Mouse (Mus musculus): Measurements from ENCODE around the gene Asf1b.
"Not testable (repeated sequence)": the region's sequence is repeated elsewhere in the genome, so short reads cannot be mapped to it uniquely, and the experiment has no call there.

The Asf1b gene

GRCm38 (mm10) chr8:83956789-83957188, 1.5 kb downstream of the Asf1b start:
- DNase-seq (ENCODE audit: low read depth, low spot score) = peak; percentile 60

- no peak for DNase-seq (ENCODE audit: low read depth, low spot score)
These were observed 8.9 kb downstream of the Asf1b start for GRCm38 (mm10) chr8:83964015-83964765.

GRCm38 (mm10) chr8:83967701-83968100, 12.4 kb downstream of the Asf1b start:
- no peak for DNase-seq (ENCODE audit: low read depth, low spot score)

GRCm38 (mm10) chr8:83971121-83971520, 15.8 kb downstream of the Asf1b start:
- DNase-seq (ENCODE audit: low read depth, low spot score) = no peak

- no peak for DNase-seq (ENCODE audit: low read depth, low spot score)
These were observed 16.4 kb downstream of the Asf1b start for GRCm38 (mm10) chr8:83971661-83972060.

- peak; percentile 99 for DNase-seq (ENCODE audit: low read depth, low spot score)
These were observed 17.1 kb downstream of the Asf1b start, which contains the start of gene Prkaca for GRCm38 (mm10) chr8:83972150-83973120. Prkaca (plus strand) TSS chr8:83972993.

GRCm38 (mm10) chr8:83973161-83974031, 18.1 kb downstream of the Asf1b start:
- DNase-seq (ENCODE audit: low read depth, low spot score) = no peak

GRCm38 (mm10) chr8:83974521-83974920, 19.2 kb downstream of the Asf1b start:
- no peak for DNase-seq (ENCODE audit: low read depth, low spot score)

- peak; percentile 62 for DNase-seq (ENCODE audit: low read depth, low spot score)
These were observed 20.9 kb downstream of the Asf1b start for GRCm38 (mm10) chr8:83976101-83976630.

GRCm38 (mm10) chr8:83976779-83977350, 21.6 kb downstream of the Asf1b start:
- DNase-seq (ENCODE audit: low read depth, low spot score) = peak; percentile 24

- DNase-seq (ENCODE audit: low read depth, low spot score) = no peak
These were observed 22.3 kb downstream of the Asf1b start for GRCm38 (mm10) chr8:83977646-83978045.

GRCm38 (mm10) chr8:83978200-83978599, 22.9 kb downstream of the Asf1b start:
- DNase-seq (ENCODE audit: low read depth, low spot score) = no peak

- DNase-seq (ENCODE audit: low read depth, low spot score) = no peak
These were observed 24.9 kb downstream of the Asf1b start for GRCm38 (mm10) chr8:83980250-83980649.

- DNase-seq (ENCODE audit: low read depth, low spot score) = no peak
These were observed 25.5 kb downstream of the Asf1b start for GRCm38 (mm10) chr8:83980845-83981244.

GRCm38 (mm10) chr8:83981533-83981932, 26.2 kb downstream of the Asf1b start:
- DNase-seq (ENCODE audit: low read depth, low spot score) = no peak

- no peak for DNase-seq (ENCODE audit: low read depth, low spot score)
These were observed 27.1 kb downstream of the Asf1b start for GRCm38 (mm10) chr8:83982449-83982848.

GRCm38 (mm10) chr8:83983222-83983621, 27.9 kb downstream of the Asf1b start:
- DNase-seq (ENCODE audit: low read depth, low spot score) = not testable (repeated sequence)

GRCm38 (mm10) chr8:83989243-83989642, 33.9 kb downstream of the Asf1b start:
- DNase-seq (ENCODE audit: low read depth, low spot score) = no peak

GRCm38 (mm10) chr8:83990170-83990569, 34.9 kb downstream of the Asf1b start:
- DNase-seq (ENCODE audit: low read depth, low spot score) = no peak

GRCm38 (mm10) chr8:83992488-83992887, 37.2 kb downstream of the Asf1b start:
- no peak for DNase-seq (ENCODE audit: low read depth, low spot score)

GRCm38 (mm10) chr8:83994030-83994429, 38.7 kb downstream of the Asf1b start:
- no peak for DNase-seq (ENCODE audit: low read depth, low spot score)

Data from CD4-positive helper T cell, adult 2 months (primary cell).